Mouse (Mus musculus) small intestine, adult 2 months (tissue): ENCODE results near the gene Arl6ip6.

ENCODE experiments used
- CTCF ChIP-seq: fragments of 200-500 bp; IDR thresholded peaks from 2 replicates; pipeline ENCODE4 v1.5.1; 2012; ENCODE audit warnings: low read depth, mild to moderate bottlenecking, control low read depth, inconsistent platforms, low read length, moderate library complexity, mixed read lengths; ENCODE audit not compliant: insufficient replicate concordance, insufficient read length; ENCODE audit errors: extremely low read depth
- POLR2A ChIP-seq: fragments of 200-500 bp; IDR thresholded peaks from 2 replicates; pipeline ENCODE4 v1.6.1; 2012; ENCODE audit warnings: low read depth, mild to moderate bottlenecking, control low read depth, inconsistent platforms, low read length, moderate library complexity

DNA sequence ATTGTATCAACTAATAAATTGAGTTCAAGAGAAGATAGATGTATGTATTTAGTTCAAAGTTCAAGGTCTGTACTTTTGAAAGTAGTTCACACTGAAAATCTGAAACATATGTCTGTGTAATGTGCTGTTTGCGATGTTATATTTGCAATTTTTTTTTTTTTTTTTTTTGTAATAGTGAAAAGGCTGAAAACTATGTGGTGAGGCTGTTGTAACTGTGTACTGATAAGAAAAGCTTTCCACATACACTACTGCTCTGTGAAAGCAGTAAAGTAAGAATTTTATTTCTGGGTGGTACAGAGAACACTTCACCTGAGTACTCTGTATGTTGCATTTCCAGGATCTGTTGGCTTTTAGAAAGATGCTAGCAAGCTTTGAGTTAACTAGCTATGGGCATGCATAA lies 7.7 kb downstream of the Arl6ip6 start:
- TF ChIP-seq POLR2A (no peak), CTCF (no peak)
